Mouse (Mus musculus) hindbrain, embryonic 11.5 days (tissue): ENCODE measurements around the gene Ankrd36. TPM values are rescaled to one million over a fixed set of nuclear protein-coding genes. Genes with fewer than 3 reads are reported as not detected.

Source experiments
- ATAC-seq: fragments of 200-750 bp; cut with Nextera tagmentation; 2 replicates; pipeline ENCODE4 v1.8.0; 2017; ENCODE audit warnings: mild to moderate bottlenecking, moderate TSS enrichment, moderate library complexity; ENCODE audit not compliant: low FRiP score
- DNase-seq: peaks from one replicate; pipeline ENCODE4 v3.0.0-alpha.2; 2015; ENCODE audit warnings: low spot score
- H3K27ac ChIP-seq: fragments of 300-500 bp; sonication (generic); 2 replicates; pipeline ENCODE4 v1.5.1; 2014; ENCODE audit warnings: mild to moderate bottlenecking, low read depth, low read length
- H3K27me3 ChIP-seq: fragments of 300-500 bp; sonication (generic); 2 replicates; pipeline ENCODE4 v1.6.1; 2014; ENCODE audit warnings: mild to moderate bottlenecking, low read length, moderate library complexity, mixed read lengths; ENCODE audit not compliant: control insufficient read depth, insufficient read depth
- H3K36me3 ChIP-seq: fragments of 300-500 bp; sonication (generic); 2 replicates; pipeline ENCODE4 v1.6.1; 2014; ENCODE audit warnings: mild to moderate bottlenecking, low read length, moderate library complexity, mixed read lengths; ENCODE audit not compliant: control insufficient read depth, insufficient read depth
- H3K4me1 ChIP-seq: fragments of 300-500 bp; sonication (generic); replicated peaks from 2 replicates; pipeline ENCODE4 v1.6.1; 2014; ENCODE audit warnings: low read length, mixed read lengths; ENCODE audit not compliant: control insufficient read depth, insufficient read depth
- H3K4me2 ChIP-seq: fragments of 300-500 bp; sonication (generic); replicated peaks from 2 replicates; pipeline ENCODE4 v1.6.1; 2014; ENCODE audit warnings: mild to moderate bottlenecking, low read depth, low read length
- H3K4me3 ChIP-seq: fragments of 300-500 bp; sonication (generic); 2 replicates; pipeline ENCODE4 v1.5.1; 2014; ENCODE audit warnings: low read depth, low read length
- H3K9ac ChIP-seq: fragments of 300-500 bp; sonication (generic); 2 replicates; pipeline ENCODE4 v1.6.1; 2014; ENCODE audit warnings: low read depth, low read length
- H3K9me3 ChIP-seq: fragments of 300-500 bp; sonication (generic); 2 replicates; pipeline ENCODE4 v1.6.1; 2016; ENCODE audit warnings: low read length; ENCODE audit not compliant: control insufficient read depth
- WGBS: fragments of 180-500 bp; shearing (Covaris S2); extraction: QIAGEN DNeasy Blood & Tissue Kit; methylation state at CpG from one replicate; pipeline ENCODE4 v1.1.7; 2014; 5-methylcytosine and 5-hydroxymethylcytosine counted together
- polyA plus RNA-seq: library from polyadenylated mRNA; unstranded; fragments of >200 nt; fragmentation: Nextera tagmentation; extraction: Ambion mirVana; gene quantifications from 2 replicates; pipeline ENCODE4 v1.2.1, GENCODE M21; 2014

The Ankrd36 gene
- polyA plus RNA-seq, 1 experiment from 2014 or later = not detected

- 65% methylated on average over 7 of the region's 7 CpGs for WGBS
- H3K36me3 ChIP-seq = no peaks in the 10 kb centered on the region
- H3K27me3 ChIP-seq = no peaks in the 10 kb centered on the region
- DNase-seq = peak; percentile 5
- ATAC-seq = no peak
- H3K9me3 ChIP-seq = no peaks in the 10 kb centered on the region
- H3K9ac ChIP-seq = no peak overlapping the region
- no peaks in the 10 kb centered on the region for H3K4me1 ChIP-seq
- no peak overlapping the region for H3K4me2 ChIP-seq
- no peak overlapping the region for H3K4me3 ChIP-seq
- no peak overlapping the region for H3K27ac ChIP-seq
Observed at GRCm38 (mm10) chr11:5650321-5650720, 80.8 kb downstream of the Ankrd36 start.

- H3K9me3 ChIP-seq = no peaks in the 10 kb centered on the region
- H3K27ac ChIP-seq = no peak overlapping the region
- H3K4me2 ChIP-seq = no peak overlapping the region
- no peak overlapping the region for H3K4me3 ChIP-seq
- no peaks in the 10 kb centered on the region for H3K4me1 ChIP-seq
- no peak for ATAC-seq
- H3K36me3 ChIP-seq = no peaks in the 10 kb centered on the region
- DNase-seq = no peak
- WGBS = 73% methylated on average over 6 of the region's 6 CpGs
- no peak overlapping the region for H3K9ac ChIP-seq
- no peaks in the 10 kb centered on the region for H3K27me3 ChIP-seq
Observed at GRCm38 (mm10) chr11:5682541-5682940, 113.1 kb downstream of the Ankrd36 start.

DNA sequence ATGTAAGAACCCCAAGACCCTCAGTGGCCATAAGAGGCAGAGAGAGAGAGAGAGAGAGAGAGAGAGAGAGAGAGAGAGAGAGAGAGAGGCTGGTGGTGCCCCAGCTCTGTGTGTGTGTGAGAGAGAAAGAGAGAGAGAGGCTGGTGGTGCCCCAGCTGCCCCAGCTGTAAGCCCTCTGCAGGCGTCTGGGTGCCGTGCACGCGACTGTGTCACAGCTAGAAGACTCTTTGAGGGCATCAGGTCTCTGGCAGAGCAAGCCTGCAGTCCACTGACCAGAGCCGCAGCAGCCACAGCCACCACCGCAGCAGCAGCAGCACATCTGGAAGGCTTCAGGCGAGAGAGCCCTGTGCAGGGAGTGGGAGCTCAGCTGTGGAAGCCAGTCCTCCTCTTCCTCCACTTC is 114.8 kb downstream of the Ankrd36 start:
- no peak for DNase-seq
- Histone ChIP-seq H3K9ac (no peak overlapping the region), H3K4me2 (no peak overlapping the region), H3K4me3 (no peak overlapping the region), H3K27me3 (no peaks in the 10 kb centered on the region), H3K27ac (no peak overlapping the region), H3K9me3 (no peaks in the 10 kb centered on the region), H3K4me1 (no peaks in the 10 kb centered on the region), H3K36me3 (no peaks in the 10 kb centered on the region)
- 26% methylated on average over 7 of the region's 7 CpGs for WGBS
- no peak for ATAC-seq

- H3K27me3 ChIP-seq = no peaks in the 10 kb centered on the region
- ATAC-seq (no peak), DNase-seq (peak; percentile 66)
- no peak overlapping the region for H3K4me2 ChIP-seq
- no peak overlapping the region for H3K9ac ChIP-seq
- 30% methylated on average over 7 of the region's 7 CpGs for WGBS
- no peak overlapping the region for H3K27ac ChIP-seq
- H3K36me3 ChIP-seq = no peaks in the 10 kb centered on the region
- no peak overlapping the region for H3K4me3 ChIP-seq
- no peaks in the 10 kb centered on the region for H3K9me3 ChIP-seq
- H3K4me1 ChIP-seq = no peaks in the 10 kb centered on the region
Observed at GRCm38 (mm10) chr11:5691775-5692174, 122.3 kb downstream of the Ankrd36 start.

DNA sequence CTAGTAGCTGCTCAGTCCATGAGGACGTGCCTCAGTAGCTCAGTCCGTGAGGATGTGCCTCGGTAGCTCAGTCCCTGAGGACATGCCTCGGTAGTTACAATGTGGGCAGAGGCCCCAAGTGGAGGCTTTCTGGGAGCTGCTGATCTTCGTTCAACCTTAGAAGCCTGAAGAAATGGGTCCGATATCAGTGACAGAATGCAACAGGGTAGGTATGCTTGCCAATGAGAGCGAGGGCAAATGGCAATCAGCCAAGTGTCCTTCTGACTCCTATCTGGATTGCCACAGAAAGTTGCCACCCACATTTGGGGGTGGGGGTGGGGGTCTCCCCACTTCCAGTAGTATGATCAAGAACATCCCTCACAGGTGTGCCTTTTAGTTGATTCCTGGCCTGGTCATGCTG is 131.3 kb downstream of the Ankrd36 start:
- no peak for DNase-seq
- WGBS = 89% methylated on average over 7 of the region's 7 CpGs
- Histone ChIP-seq H3K9me3 (no peaks in the 10 kb centered on the region), H3K4me3 (no peak overlapping the region), H3K4me2 (no peak overlapping the region), H3K9ac (no peak overlapping the region), H3K27ac (no peak overlapping the region), H3K36me3 (no peaks in the 10 kb centered on the region), H3K4me1 (no peaks in the 10 kb centered on the region), H3K27me3 (no peaks in the 10 kb centered on the region)
- no peak for ATAC-seq

- Histone ChIP-seq H3K4me2 (no peak overlapping the region), H3K9ac (no peak overlapping the region), H3K9me3 (no peaks in the 10 kb centered on the region), H3K27me3 (no peaks in the 10 kb centered on the region), H3K36me3 (no peaks in the 10 kb centered on the region), H3K4me1 (peaks cover under 1% of the 10 kb centered on the region; the same call in 1 of the 2 replicates), H3K4me3 (no peak overlapping the region), H3K27ac (no peak overlapping the region)
- DNase-seq = no peak
- no peak for ATAC-seq
- WGBS = 74% methylated on average over 2 of the region's 2 CpGs
Observed at GRCm38 (mm10) chr11:5701300-5701699, 131.8 kb downstream of the Ankrd36 start.

GRCm38 (mm10) chr11:5701821-5702220 is 132.3 kb downstream of the Ankrd36 start:
- H3K4me3 ChIP-seq = no peak overlapping the region
- no peaks in the 10 kb centered on the region for H3K27me3 ChIP-seq
- peaks cover 2% of the 10 kb centered on the region for H3K4me1 ChIP-seq
- H3K4me2 ChIP-seq = no peak overlapping the region
- no peaks in the 10 kb centered on the region for H3K36me3 ChIP-seq
- 96% methylated on average over 1 of the region's 1 CpGs for WGBS
- H3K27ac ChIP-seq = no peak overlapping the region
- ATAC-seq = no peak
- H3K9ac ChIP-seq = no peak overlapping the region
- H3K9me3 ChIP-seq = no peaks in the 10 kb centered on the region
- DNase-seq = no peak

- H3K9ac ChIP-seq = no peak overlapping the region
- H3K27ac ChIP-seq = no peak overlapping the region
- no peak overlapping the region for H3K4me3 ChIP-seq
- peaks cover 2% of the 10 kb centered on the region for H3K4me1 ChIP-seq
- no peak for DNase-seq
- no peaks in the 10 kb centered on the region for H3K36me3 ChIP-seq
- no peaks in the 10 kb centered on the region for H3K9me3 ChIP-seq
- no peak for ATAC-seq
- H3K4me2 ChIP-seq = no peak overlapping the region
- H3K27me3 ChIP-seq = no peaks in the 10 kb centered on the region
- 90% methylated on average over 5 of the region's 5 CpGs for WGBS
Observed at GRCm38 (mm10) chr11:5702271-5702956, 132.9 kb downstream of the Ankrd36 start.

- Histone ChIP-seq H3K9me3 (no peaks in the 10 kb centered on the region), H3K27me3 (no peaks in the 10 kb centered on the region), H3K9ac (no peak overlapping the region), H3K4me1 (peaks cover 2% of the 10 kb centered on the region), H3K36me3 (no peaks in the 10 kb centered on the region), H3K4me2 (no peak overlapping the region), H3K4me3 (no peak overlapping the region), H3K27ac (no peak overlapping the region)
- no peak for ATAC-seq
- WGBS = 91% methylated on average over 6 of the region's 6 CpGs
- no peak for DNase-seq
Observed at GRCm38 (mm10) chr11:5702957-5703332, 133.5 kb downstream of the Ankrd36 start.
